Mouse (Mus musculus): ENCODE results near the gene Tgfb2.

Gene Tgfb2

GRCm38 (mm10) chr1:186702391-186703255 lies 3.2 kb downstream of the Tgfb2 start:
- no peak for DNase-seq (ENCODE audit: extremely low spot score, low spot score)

DNA sequence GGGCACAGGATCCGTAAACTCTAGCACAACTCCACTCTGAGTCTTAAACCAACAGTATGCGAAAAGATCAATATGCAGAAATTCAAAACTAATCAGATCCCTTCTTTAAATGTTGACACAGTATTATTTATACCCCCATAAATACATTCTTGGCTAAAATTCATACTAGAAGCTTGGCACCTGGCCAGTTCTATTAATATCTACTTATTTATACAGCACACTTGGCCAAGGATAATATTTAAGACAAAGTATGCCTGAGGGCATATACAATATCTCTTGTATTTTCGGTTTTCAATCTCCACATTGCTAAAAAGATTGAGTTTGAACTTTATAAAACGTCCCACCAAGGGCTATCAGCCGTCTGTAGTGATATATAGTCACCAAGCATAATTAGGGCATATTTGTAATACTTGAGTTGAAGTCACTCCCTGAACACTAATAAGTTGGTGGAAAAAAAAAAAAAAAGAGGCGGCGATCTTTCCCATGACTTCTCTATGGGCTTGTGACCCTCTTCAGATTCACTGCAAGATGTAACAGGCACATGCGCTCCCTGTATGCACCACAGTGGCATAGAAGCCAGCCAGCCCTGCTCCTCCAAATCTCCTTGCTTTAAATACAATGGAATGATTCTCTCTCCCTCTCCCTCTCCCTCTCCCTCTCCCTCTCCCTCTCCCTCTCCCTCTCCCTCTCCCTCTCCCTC lies 4.4 kb downstream of the Tgfb2 start:
- DNase-seq (ENCODE audit: extremely low spot score, low spot score): no peak

GRCm38 (mm10) chr1:186700496-186700895 lies 5.3 kb downstream of the Tgfb2 start:
- no peak for DNase-seq (ENCODE audit: extremely low spot score, low spot score)

GRCm38 (mm10) chr1:186698583-186699338 lies 7.0 kb downstream of the Tgfb2 start:
- DNase-seq (ENCODE audit: extremely low spot score, low spot score): no peak

- DNase-seq (ENCODE audit: extremely low spot score, low spot score): no peak
These were observed 9.6 kb downstream of the Tgfb2 start for GRCm38 (mm10) chr1:186696231-186696630.

- no peak for DNase-seq (ENCODE audit: extremely low spot score, low spot score)
These were observed 10.4 kb downstream of the Tgfb2 start for GRCm38 (mm10) chr1:186695361-186695760.

- DNase-seq (ENCODE audit: extremely low spot score, low spot score): no peak
These were observed 13.4 kb downstream of the Tgfb2 start for GRCm38 (mm10) chr1:186692370-186692769.

GRCm38 (mm10) chr1:186691708-186692107 lies 14.1 kb downstream of the Tgfb2 start:
- DNase-seq (ENCODE audit: extremely low spot score, low spot score): no peak

- DNase-seq (ENCODE audit: extremely low spot score, low spot score): no peak
These were observed 21.7 kb downstream of the Tgfb2 start for GRCm38 (mm10) chr1:186684041-186684440.

GRCm38 (mm10) chr1:186682606-186683005 lies 23.2 kb downstream of the Tgfb2 start:
- DNase-seq (ENCODE audit: extremely low spot score, low spot score): peak; percentile 31

DNA sequence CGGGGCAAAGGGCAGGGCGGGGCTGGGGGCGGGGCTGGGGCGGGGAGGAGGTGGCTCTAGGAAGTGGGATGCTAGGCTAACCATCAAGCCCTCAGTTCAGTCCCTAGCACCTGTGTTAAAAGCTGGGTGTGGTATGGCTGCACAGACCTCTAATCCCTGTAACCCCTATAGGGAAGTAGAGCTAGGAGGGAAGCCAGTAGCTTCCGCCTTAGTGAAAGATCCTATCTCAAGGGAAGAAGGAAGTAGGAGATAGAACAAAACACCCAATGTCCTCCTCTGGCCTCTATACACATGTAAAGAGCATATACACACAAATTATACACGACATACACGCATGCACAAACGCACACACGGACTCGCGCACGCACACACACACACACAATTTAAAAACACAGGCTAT lies 28.2 kb downstream of the Tgfb2 start:
- no peak for DNase-seq (ENCODE audit: extremely low spot score, low spot score)

DNA sequence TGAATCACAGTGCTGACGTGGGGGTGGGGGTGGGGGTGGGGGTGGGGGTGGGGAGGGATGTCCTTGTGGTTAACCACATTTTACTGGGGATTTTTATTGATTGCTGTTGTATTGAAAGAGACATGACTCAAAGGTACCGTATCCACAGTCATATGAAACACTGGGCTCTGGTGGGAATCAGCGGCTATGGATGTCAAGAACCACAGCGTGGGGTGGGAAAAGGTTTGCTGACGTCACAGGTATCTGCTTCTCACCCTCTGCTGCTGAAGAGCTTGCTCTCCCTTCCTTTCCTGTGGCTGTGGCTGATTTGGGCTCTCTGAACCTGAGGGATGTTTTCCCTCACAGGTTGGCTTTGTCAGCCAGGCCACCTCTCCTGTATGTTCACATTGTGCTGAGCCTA lies 29.6 kb downstream of the Tgfb2 start:
- no peak for DNase-seq (ENCODE audit: extremely low spot score, low spot score)

- DNase-seq (ENCODE audit: extremely low spot score, low spot score): no peak
These were observed 30.5 kb downstream of the Tgfb2 start for GRCm38 (mm10) chr1:186675263-186675662.

DNA sequence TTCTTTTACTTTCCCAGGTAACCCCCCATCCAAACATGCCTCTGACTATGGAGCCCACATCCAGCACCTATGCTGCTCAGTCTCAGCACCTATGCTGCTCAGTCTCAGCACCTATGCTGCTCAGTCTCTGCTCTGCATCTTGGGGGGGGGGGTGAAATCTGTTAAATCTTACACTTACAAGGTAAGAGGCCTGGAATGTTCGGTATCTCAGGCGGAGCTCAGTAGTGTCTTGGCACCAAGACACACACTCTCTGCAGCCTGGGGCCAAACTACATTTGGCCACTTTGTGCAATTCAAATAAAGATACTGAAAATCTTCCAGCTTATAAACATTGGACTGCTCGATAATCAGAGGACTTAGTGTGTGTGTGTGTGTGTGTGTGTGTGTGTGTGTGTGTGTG lies 31.2 kb downstream of the Tgfb2 start:
- DNase-seq (ENCODE audit: extremely low spot score, low spot score): no peak

DNA sequence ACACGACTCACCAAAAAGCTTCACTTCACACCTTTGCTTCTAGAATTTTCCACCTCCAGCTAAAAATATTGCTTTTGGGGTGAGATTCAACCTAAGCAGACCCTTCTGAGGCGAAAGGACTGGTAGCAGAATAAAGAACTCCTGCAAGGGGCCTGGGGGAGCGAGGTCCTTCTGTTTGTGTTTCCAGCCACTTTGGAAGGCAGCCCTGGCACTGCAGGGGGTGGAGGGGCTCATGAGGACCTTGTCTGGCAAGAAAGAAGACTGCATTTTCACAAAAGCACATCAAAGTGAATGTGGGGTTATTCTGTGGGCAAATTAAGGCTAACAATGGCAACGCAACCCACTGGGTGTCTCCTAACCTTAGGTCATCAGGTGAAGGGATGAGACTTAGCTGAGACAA lies 32.6 kb downstream of the Tgfb2 start:
- no peak for DNase-seq (ENCODE audit: extremely low spot score, low spot score)

- no peak for DNase-seq (ENCODE audit: extremely low spot score, low spot score)
These were observed 42.4 kb downstream of the Tgfb2 start for GRCm38 (mm10) chr1:186663412-186663811.

DNA sequence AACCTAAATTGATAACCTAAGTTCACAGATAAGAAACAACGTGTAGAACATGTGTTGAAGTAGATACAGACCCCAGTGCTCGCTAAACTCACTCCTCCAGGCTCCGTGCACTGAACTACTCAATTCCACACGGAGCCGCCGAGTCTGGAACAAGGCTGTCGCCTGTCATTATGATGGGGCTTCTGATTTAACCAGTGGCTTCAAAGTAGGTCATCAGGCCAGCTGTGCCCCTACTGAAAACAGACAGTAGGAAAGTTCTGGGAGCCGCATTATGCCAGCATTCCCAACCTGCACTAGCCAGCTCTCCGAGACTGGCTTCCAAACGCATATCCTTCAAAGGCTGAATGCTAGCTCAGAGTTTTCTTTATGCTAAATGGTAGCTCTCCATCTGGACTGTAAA lies 42.8 kb downstream of the Tgfb2 start:
- no peak for DNase-seq (ENCODE audit: extremely low spot score, low spot score)

GRCm38 (mm10) chr1:186661206-186661921 lies 44.4 kb downstream of the Tgfb2 start:
- DNase-seq (ENCODE audit: extremely low spot score, low spot score): no peak

- no peak for DNase-seq (ENCODE audit: extremely low spot score, low spot score)
These were observed 47.0 kb downstream of the Tgfb2 start for GRCm38 (mm10) chr1:186658783-186659182.

GRCm38 (mm10) chr1:186657559-186658219 lies 48.1 kb downstream of the Tgfb2 start:
- DNase-seq (ENCODE audit: extremely low spot score, low spot score): no peak
